Mouse (Mus musculus) heart, embryonic 11.5 days (tissue): ENCODE measurements around the gene Tex46. TPM values are rescaled to one million over a fixed set of nuclear protein-coding genes. Genes with fewer than 3 reads are reported as not detected.

Experiments
- ATAC-seq: fragments of 200-750 bp; cut with Nextera tagmentation; replicated peaks from 2 replicates; pipeline ENCODE4 v1.8.0; 2017; ENCODE audit warnings: moderate library complexity; ENCODE audit not compliant: insufficient number of reproducible peaks, low FRiP score, low TSS enrichment
- H3K27ac ChIP-seq: fragments of 300-500 bp; sonication (generic); 2 replicates; pipeline ENCODE4 v1.5.1; 2014; ENCODE audit warnings: mild to moderate bottlenecking, low read depth, low read length
- H3K27me3 ChIP-seq: fragments of 300-500 bp; sonication (generic); 2 replicates; pipeline ENCODE4 v1.6.1; 2014; ENCODE audit warnings: mild to moderate bottlenecking, low read length, mixed read lengths; ENCODE audit not compliant: control insufficient read depth, insufficient read depth
- H3K36me3 ChIP-seq: fragments of 300-500 bp; sonication (generic); 2 replicates; pipeline ENCODE4 v1.6.1; 2014; ENCODE audit warnings: mild to moderate bottlenecking, low read length, moderate library complexity, mixed read lengths; ENCODE audit not compliant: control insufficient read depth, insufficient read depth
- H3K4me1 ChIP-seq: fragments of 300-500 bp; sonication (generic); 2 replicates; pipeline ENCODE4 v1.6.1; 2014; ENCODE audit warnings: low read length; ENCODE audit not compliant: control insufficient read depth, insufficient read depth
- H3K4me2 ChIP-seq: fragments of 300-500 bp; sonication (generic); 2 replicates; pipeline ENCODE4 v1.6.1; 2014; ENCODE audit warnings: mild to moderate bottlenecking, moderate library complexity
- H3K4me3 ChIP-seq: fragments of 300-500 bp; sonication (generic); 2 replicates; pipeline ENCODE4 v1.5.1; 2014; ENCODE audit warnings: low read depth, low read length
- H3K9ac ChIP-seq: fragments of 300-500 bp; sonication (generic); 2 replicates; pipeline ENCODE4 v1.6.1; 2014; ENCODE audit warnings: mild to moderate bottlenecking, low read depth, low read length, moderate library complexity
- H3K9me3 ChIP-seq: fragments of 300-500 bp; sonication (generic); replicated peaks from 2 replicates; pipeline ENCODE4 v1.6.1; 2016; ENCODE audit warnings: low read length; ENCODE audit not compliant: control insufficient read depth
- WGBS: fragments of 180-500 bp; shearing (Covaris S2); extraction: QIAGEN DNeasy Blood & Tissue Kit; methylation state at CpG from one replicate; pipeline ENCODE4 v1.1.7; 2014; ENCODE audit not compliant: insufficient replicate concordance; 5-methylcytosine and 5-hydroxymethylcytosine counted together
- polyA plus RNA-seq: library from polyadenylated mRNA; unstranded; fragments of >200 nt; fragmentation: Nextera tagmentation; extraction: Ambion mirVana; gene quantifications from 2 replicates; pipeline ENCODE4 v1.2.1, GENCODE M21; 2014

Gene Tex46
- polyA plus RNA-seq, 1 experiment from 2014 or later: not detected

DNA sequence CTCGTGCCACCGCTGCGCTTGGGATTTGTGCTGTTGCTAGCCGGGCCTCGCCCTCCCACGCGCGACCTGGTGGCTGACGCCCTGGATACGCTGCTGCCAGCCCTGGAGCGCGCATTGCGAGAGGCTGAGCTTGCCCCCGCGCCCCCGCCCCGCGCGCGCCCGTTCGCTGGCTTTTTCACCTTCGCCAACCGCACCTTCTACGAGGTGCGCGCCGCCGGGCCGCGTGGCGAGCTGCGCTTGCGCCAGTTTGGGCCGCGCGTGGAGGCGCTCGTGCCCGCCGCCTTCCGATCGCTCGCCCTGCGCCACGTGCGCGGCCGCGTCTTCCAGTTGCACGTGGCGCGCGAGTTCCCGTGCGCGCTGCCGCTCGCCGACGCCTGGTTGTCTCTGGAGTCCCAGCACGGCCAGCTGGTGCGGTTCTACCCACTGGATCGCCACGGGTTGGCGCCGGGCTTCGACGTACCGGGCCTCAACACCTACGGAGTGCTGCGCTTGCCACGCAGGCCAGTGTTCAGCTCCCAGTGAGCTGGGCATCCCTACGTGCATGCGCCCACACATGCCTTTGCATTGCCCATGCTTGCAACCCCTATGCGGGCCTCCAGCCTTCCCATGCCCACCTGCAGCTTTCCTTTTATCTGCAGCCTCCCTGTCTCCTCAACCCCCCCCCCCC lies 27.5 kb downstream of the Tex46 start:
- Histone ChIP-seq H3K4me1 (peaks cover 8% of the 10 kb centered on the region), H3K9me3 (no peaks in the 10 kb centered on the region), H3K27ac (no peak overlapping the region), H3K9ac (peak overlapping the region; percentile 40), H3K4me3 (peak overlapping the region; percentile 41), H3K4me2 (peak overlapping the region; percentile 70), H3K36me3 (no peaks in the 10 kb centered on the region), H3K27me3 (peaks cover 39% of the 10 kb centered on the region)
- ATAC-seq: no peak
- 2% methylated on average over 74 of the region's 76 CpGs for WGBS

DNA sequence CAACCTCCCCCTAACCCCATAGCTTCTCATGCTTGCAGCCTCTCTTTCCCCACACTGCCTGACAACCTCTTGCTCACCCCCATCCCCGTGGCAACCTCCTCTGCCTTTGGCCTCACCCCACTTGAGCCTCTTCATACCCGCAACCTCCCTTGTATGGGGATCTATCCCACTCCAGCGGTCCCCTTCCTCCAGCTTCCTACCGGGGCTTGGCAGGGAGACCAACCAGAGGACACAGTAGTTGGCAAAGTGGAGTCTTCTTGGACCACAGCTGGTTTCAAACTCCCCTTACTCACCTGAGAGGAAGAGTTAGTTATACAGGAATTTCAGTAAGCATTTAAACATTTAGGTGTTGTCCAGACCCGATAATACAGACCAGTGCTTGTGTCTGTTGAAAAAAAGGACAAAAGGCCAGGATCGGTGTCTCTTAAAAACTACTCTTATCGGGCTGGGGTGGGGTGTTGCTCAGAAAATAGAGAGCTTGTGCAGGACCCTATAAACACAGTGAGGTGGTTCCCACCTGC lies 28.1 kb downstream of the Tex46 start:
- no peak overlapping the region for H3K9ac ChIP-seq
- 32% methylated on average over 7 of the region's 7 CpGs for WGBS
- H3K36me3 ChIP-seq: no peaks in the 10 kb centered on the region
- no peak overlapping the region for H3K4me3 ChIP-seq
- H3K27ac ChIP-seq: no peak overlapping the region
- H3K4me1 ChIP-seq: peaks cover 8% of the 10 kb centered on the region
- peaks cover 39% of the 10 kb centered on the region for H3K27me3 ChIP-seq
- no peak overlapping the region for H3K4me2 ChIP-seq
- H3K9me3 ChIP-seq: no peaks in the 10 kb centered on the region
- no peak for ATAC-seq

DNA sequence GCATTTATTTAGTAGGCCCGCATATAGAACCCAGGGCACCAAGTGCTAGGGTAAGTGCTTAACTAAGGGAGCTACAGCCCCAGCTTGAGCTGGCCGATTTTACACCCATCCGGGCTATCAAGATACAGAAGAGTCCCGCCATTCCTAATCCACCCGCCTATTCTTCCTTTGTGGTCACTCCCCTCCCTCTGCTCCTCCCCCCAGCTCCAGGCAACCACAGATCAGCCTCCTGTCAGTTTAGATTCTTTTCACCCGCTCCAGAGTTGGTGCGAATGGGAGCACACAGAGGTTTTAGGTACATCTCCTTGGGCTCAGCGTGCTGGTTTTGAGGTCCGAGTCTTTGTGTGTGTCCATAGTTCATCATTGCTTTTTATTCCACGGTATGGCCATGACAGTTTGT lies 28.7 kb downstream of the Tex46 start:
- Histone ChIP-seq H3K27me3 (peaks cover 39% of the 10 kb centered on the region), H3K4me3 (peak overlapping the region; percentile 11; the same call in 1 of the 2 replicates), H3K36me3 (no peaks in the 10 kb centered on the region), H3K27ac (no peak overlapping the region), H3K9me3 (no peaks in the 10 kb centered on the region), H3K9ac (no peak overlapping the region), H3K4me1 (peaks cover 8% of the 10 kb centered on the region), H3K4me2 (peak overlapping the region; percentile 42)
- ATAC-seq: no peak
- 9% methylated on average over 10 of the region's 10 CpGs for WGBS

DNA sequence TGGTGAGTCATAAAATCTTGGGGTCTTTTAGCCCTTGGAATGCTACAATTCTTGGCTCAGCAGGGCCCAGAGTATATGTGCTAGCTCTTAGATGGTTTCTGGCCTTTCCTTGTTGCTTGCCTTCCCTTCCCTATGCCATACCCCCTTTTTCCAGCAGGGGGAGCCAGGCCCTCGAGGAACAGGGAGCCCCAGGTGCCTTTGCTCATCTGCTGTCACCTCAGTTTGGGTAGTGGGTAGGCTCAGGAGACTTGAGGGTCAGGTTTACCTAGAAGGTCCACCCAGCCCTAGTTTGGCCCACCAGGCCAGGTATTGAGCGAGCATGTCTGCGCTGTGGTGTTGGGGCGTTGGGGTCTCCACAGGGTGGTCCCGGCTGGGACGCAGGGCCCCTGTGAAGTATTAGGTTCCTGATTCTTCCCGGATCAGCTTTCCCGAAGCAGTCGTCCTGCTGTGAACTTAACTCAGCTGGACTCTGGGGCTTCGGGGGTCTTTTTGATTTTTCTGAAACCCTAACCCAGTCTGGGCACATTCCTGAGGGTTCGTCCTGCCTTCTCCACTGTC lies 38.8 kb downstream of the Tex46 start:
- H3K27me3 ChIP-seq: peaks cover 5% of the 10 kb centered on the region
- peaks cover 18% of the 10 kb centered on the region for H3K4me1 ChIP-seq
- no peak overlapping the region for H3K9ac ChIP-seq
- WGBS: 13% methylated on average over 11 of the region's 11 CpGs
- peaks cover 3% of the 10 kb centered on the region; the same call in 1 of the 2 replicates for H3K9me3 ChIP-seq
- H3K36me3 ChIP-seq: no peaks in the 10 kb centered on the region
- peak overlapping the region; percentile 10; the same call in 1 of the 2 replicates for H3K4me3 ChIP-seq
- H3K4me2 ChIP-seq: peak overlapping the region; percentile 49
- no peak overlapping the region for H3K27ac ChIP-seq
- no peak for ATAC-seq

DNA sequence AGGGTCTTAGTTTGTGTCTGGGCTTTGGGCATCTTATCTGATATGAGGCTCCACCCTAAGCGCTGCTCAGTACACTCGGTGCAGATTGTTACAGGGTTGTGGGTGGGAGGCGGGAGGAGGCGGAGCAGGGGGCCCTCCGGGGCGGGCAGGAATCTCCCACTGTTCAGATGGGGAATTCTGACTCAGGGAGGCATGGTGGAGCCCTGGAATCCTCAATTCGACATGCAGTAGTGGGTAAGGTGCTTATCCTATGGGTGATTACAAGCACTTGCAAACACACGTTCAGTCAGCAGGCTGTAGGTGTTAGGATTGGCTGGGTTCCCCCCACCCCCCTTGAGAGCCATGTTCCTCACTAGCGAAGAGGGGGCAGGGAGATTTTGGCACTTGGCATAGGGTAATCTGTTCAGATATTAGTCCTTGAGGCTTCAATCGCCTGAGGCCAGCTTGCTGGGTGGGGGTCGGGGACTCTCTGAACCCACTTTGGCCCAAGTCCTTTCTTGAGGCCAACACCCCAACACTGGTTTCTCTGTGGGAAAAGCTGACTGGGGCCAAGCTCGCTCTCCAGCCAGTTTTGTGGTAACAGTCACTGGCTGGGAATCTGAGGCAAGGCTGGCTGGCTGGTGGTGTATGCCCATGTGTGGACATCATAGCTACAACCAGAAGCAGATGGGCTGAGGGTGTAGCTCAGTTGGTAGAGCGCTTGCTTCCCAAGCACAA lies 39.4 kb downstream of the Tex46 start:
- Histone ChIP-seq H3K4me1 (peaks cover 18% of the 10 kb centered on the region), H3K9me3 (peaks cover 3% of the 10 kb centered on the region; the same call in 1 of the 2 replicates), H3K27me3 (peaks cover 5% of the 10 kb centered on the region), H3K4me3 (peak overlapping the region; percentile 10; the same call in 1 of the 2 replicates), H3K4me2 (peak overlapping the region; percentile 49), H3K9ac (no peak overlapping the region), H3K27ac (no peak overlapping the region), H3K36me3 (no peaks in the 10 kb centered on the region)
- 25% methylated on average over 13 of the region's 13 CpGs for WGBS
- no peak for ATAC-seq

DNA sequence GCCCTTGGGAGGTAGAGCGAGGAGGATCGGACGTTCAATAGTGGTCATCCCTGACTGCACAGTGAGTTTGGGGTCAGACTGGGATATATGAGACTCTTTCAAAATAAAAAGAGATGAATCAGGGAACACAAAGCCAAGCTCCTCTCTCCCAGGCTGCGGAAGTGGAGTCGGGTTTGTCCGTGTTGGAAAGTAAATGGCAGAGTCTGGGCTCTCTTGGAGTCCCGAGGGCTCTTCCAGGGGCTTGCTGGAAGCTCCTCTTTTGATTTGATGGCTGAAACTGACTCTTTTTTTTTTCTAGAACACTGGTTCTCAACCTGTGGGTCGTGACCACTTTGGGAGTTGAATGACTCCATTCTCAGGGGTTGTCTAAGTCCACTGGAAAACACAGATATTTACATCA lies 40.0 kb downstream of the Tex46 start:
- Histone ChIP-seq H3K9me3 (peaks cover 3% of the 10 kb centered on the region; the same call in 1 of the 2 replicates), H3K4me2 (no peak overlapping the region), H3K36me3 (no peaks in the 10 kb centered on the region), H3K27ac (no peak overlapping the region), H3K27me3 (peaks cover 5% of the 10 kb centered on the region), H3K4me3 (no peak overlapping the region), H3K4me1 (peaks cover 18% of the 10 kb centered on the region), H3K9ac (no peak overlapping the region)
- WGBS: 83% methylated on average over 8 of the region's 8 CpGs
- no peak for ATAC-seq

DNA sequence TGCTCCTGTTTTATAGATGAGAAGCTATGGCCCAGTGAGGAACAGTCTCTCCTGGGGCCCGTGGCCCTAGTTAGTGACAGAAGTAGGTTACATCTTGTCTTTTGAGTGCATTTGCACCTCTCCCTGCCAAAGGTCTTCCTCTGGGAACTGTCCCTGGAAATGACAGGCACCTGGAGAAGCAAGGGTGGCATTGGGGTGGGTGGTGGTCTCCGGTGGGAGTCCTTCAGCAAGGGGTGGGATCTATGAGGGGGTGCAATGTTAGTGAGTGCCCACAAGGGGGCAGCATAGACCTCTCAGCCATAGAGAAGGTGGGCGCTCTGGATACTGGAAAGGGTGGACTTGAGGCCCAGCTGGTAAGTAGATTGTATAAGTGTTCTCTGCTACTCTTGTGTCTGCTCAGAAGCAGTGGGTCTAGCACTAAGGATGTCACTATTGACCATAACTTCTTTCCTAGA lies 41.1 kb downstream of the Tex46 start:
- Histone ChIP-seq H3K9ac (no peak overlapping the region), H3K4me1 (peaks cover 18% of the 10 kb centered on the region), H3K27ac (no peak overlapping the region), H3K4me2 (no peak overlapping the region), H3K4me3 (no peak overlapping the region), H3K9me3 (peaks cover 3% of the 10 kb centered on the region; the same call in 1 of the 2 replicates), H3K36me3 (no peaks in the 10 kb centered on the region), H3K27me3 (peaks cover 5% of the 10 kb centered on the region)
- no peak for ATAC-seq
- WGBS: 60% methylated on average over 3 of the region's 3 CpGs

DNA sequence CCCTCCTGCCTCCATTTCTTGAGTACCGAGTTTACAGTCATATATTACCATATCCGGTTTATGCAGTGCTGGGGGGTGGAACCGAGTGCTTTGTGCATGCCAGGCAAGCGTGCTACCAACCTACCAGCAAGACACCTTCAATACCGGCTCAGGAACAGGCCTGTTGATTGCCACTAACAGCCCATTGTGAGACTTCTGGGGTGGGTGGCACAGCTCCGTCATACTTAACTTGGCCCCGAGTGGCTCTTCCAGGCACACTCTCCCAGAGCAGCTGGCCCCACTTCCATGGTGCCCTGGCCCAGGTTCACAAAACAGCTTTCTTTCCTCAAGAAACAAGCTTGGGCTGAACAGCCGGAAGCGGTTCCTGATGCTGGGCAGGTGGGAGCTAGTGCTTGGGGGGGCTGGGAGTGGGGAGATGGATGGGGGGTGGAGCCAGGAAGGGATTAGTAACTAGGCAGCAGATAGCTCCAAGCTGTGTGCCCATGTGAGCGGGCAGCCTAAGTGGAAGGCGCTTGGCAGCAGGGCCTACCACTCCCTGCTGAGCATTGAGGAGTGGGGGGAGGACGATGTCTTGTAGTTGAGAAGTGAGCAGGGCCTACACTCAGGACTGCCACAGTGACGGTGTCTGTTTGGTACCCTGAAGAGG lies 41.8 kb downstream of the Tex46 start:
- H3K9ac ChIP-seq: no peak overlapping the region
- no peak for ATAC-seq

More for the DNA sequence above, 41.8 kb downstream of the Tex46 start:
- Histone ChIP-seq H3K27me3 (peaks cover 5% of the 10 kb centered on the region), H3K36me3 (no peaks in the 10 kb centered on the region), H3K4me3 (no peak overlapping the region), H3K4me1 (peaks cover 18% of the 10 kb centered on the region), H3K27ac (0 out of 2 replicates have a peak overlapping the region, but pooled peaks have one; percentile 46), H3K9me3 (peaks cover under 1% of the 10 kb centered on the region; the same call in 1 of the 2 replicates), H3K4me2 (no peak overlapping the region)
- WGBS: 74% methylated on average over 13 of the region's 13 CpGs
